Mouse (Mus musculus) adipose tissue, adult 10 weeks (tissue): ENCODE measurements around the gene Cgas. TPM values are rescaled to one million over a fixed set of nuclear protein-coding genes. Genes with fewer than 3 reads are reported as not detected.

Experiments used
- polyA plus RNA-seq: library from polyadenylated mRNA; stranded (reverse); fragments of 350-450 nt; fragmentation: Illumina TruSeq; extraction: RNeasy Lipid Tissue Mini Kit (QIAGEN cat#74804); gene quantifications from one replicate; pipeline ENCODE4 v1.2.3, GENCODE M21; 2014; ENCODE audit warnings: low read depth, low replicate concordance

Cgas gene
- polyA plus RNA-seq, result 0.97 TPM

GRCm38 (mm10) chr9:78442579-78443392, at the start of gene Cgas:
Gene Cgas (minus strand): TSS chr9:78443237.

GRCm38 (mm10) chr9:78488890-78489420, 45.9 kb upstream of the Cgas start, which contains the start of gene Eef1a1:
Gene Eef1a1 (minus strand): TSS chr9:78489151.

GRCm38 (mm10) chr9:78447973-78448873, 5.2 kb upstream of the Cgas start, which contains the start of the genes Mto1 and Gm17324:
Gene Mto1 (plus strand): TSS chr9:78448208.
Gene Gm17324 (minus strand): TSS chr9:78448786.

GRCm38 (mm10) chr9:78395630-78396351, 47.2 kb downstream of the Cgas start, which contains the start of gene Ddx43:
Gene Ddx43 (plus strand): TSS chr9:78395777.

Other genes starting within 250 kb of the Cgas start
- not detected for gene Gsta1, start 212.6 kb downstream of the Cgas start, polyA plus RNA-seq
- not detected for gene Gm3776, start 186.1 kb downstream of the Cgas start, polyA plus RNA-seq
- gene Gm10639, start 153.3 kb downstream of the Cgas start, polyA plus RNA-seq, result not detected
- not detected for gene Omt2a, start 128.4 kb downstream of the Cgas start, polyA plus RNA-seq
- gene Omt2b, start 115.6 kb downstream of the Cgas start, polyA plus RNA-seq, result not detected
- 1.9 TPM for gene Gsta2, start 87.4 kb downstream of the Cgas start, polyA plus RNA-seq
- not detected for gene Dppa5a, start 75.1 kb downstream of the Cgas start, polyA plus RNA-seq
- not detected for gene Ooep, start 64.5 kb downstream of the Cgas start, polyA plus RNA-seq
- 0.26 TPM for gene Ddx43, start 47.5 kb downstream of the Cgas start, polyA plus RNA-seq
- gene Mto1, start 5.0 kb upstream of the Cgas start, polyA plus RNA-seq, result 12.2 TPM
- 0.36 TPM for gene Gm17324, start 5.5 kb upstream of the Cgas start, polyA plus RNA-seq
- 8,136 TPM for gene Eef1a1, start 45.9 kb upstream of the Cgas start, polyA plus RNA-seq
- 30.5 TPM for gene Slc17a5, start 144.8 kb upstream of the Cgas start, polyA plus RNA-seq
- gene Cd109, start 172.3 kb upstream of the Cgas start, polyA plus RNA-seq, result 3.4 TPM